Mouse (Mus musculus): Measurements from ENCODE around the gene Olfr694.

- TF ChIP-seq POLR2A (IDR thresholded peaks at IDR 0.05; ENCODE audit: borderline replicate concordance, extremely low read depth, low read depth, low read length) (no peak), CTCF (IDR thresholded peaks at IDR 0.05; ENCODE audit: insufficient read depth, low read length) (no peak)
Observed at GRCm38 (mm10) chr7:106691714-106692113, at the start of gene Olfr694.

Measured in lung, adult 2 months (tissue).